Mouse (Mus musculus) intestine, embryonic 14.5 days (tissue): ENCODE measurements around the gene Cyp2w1. TPM values are rescaled to one million over a fixed set of nuclear protein-coding genes. Genes with fewer than 3 reads are reported as not detected.
"Not testable (repeated sequence)": the region's sequence is repeated elsewhere in the genome, so short reads cannot be mapped to it uniquely, and the experiment has no call there.

Experiments used
- ATAC-seq: fragments of 200-750 bp; cut with Nextera tagmentation; replicated peaks from 2 replicates; pipeline ENCODE4 v1.8.0; 2017; ENCODE audit warnings: low read depth, moderate number of reproducible peaks, moderate TSS enrichment, moderate library complexity; ENCODE audit not compliant: low FRiP score, low TSS enrichment
- DNase-seq: peaks from one replicate; pipeline ENCODE4 v3.0.0-alpha.2; 2018; ENCODE audit warnings: low spot score
- H3K27ac ChIP-seq: fragments of 300-500 bp; sonication (generic); 2 replicates; pipeline ENCODE4 v1.5.1; 2014; ENCODE audit warnings: low read depth, mild to moderate bottlenecking, control low read depth
- H3K27me3 ChIP-seq: fragments of 300-500 bp; sonication (generic); replicated peaks from 2 replicates; pipeline ENCODE4 v1.6.1; 2014; ENCODE audit warnings: low read length, control low read depth; ENCODE audit not compliant: control insufficient read depth, insufficient read depth
- H3K36me3 ChIP-seq: fragments of 300-500 bp; sonication (generic); 2 replicates; pipeline ENCODE4 v1.6.1; 2014; ENCODE audit warnings: low read length, control low read depth; ENCODE audit not compliant: control insufficient read depth, insufficient read depth
- H3K4me1 ChIP-seq: fragments of 300-500 bp; sonication (generic); replicated peaks from 2 replicates; pipeline ENCODE4 v1.6.1; 2014; ENCODE audit warnings: low read length, control low read depth, mixed read lengths; ENCODE audit not compliant: control insufficient read depth, insufficient read depth
- H3K4me2 ChIP-seq: fragments of 300-500 bp; sonication (generic); 2 replicates; pipeline ENCODE4 v1.6.1; 2014; ENCODE audit warnings: low read length
- H3K4me3 ChIP-seq: fragments of 300-500 bp; sonication (generic); 2 replicates; pipeline ENCODE4 v1.5.1; 2014; ENCODE audit warnings: low read depth, low read length, control low read depth, mixed read lengths
- H3K9ac ChIP-seq: fragments of 300-500 bp; sonication (generic); 2 replicates; pipeline ENCODE4 v1.6.1; 2014; ENCODE audit warnings: mild to moderate bottlenecking, low read length
- H3K9me3 ChIP-seq: fragments of 300-500 bp; sonication (generic); 2 replicates; pipeline ENCODE4 v1.6.1; 2016; ENCODE audit warnings: low read length, control low read depth; ENCODE audit not compliant: control insufficient read depth
- WGBS: fragments of 180-500 bp; shearing (Covaris S2); extraction: QIAGEN DNeasy Blood & Tissue Kit; methylation state at CpG from one replicate; pipeline ENCODE4 v1.1.7; 2014; 5-methylcytosine and 5-hydroxymethylcytosine counted together
- polyA plus RNA-seq: library from polyadenylated mRNA; unstranded; fragments of >200 nt; fragmentation: Nextera tagmentation; extraction: Ambion mirVana; gene quantifications from 2 replicates; pipeline ENCODE4 v1.2.1, GENCODE M21; 2014

The Cyp2w1 gene
- polyA plus RNA-seq, 1 experiment from 2014 or later, result 9.1 TPM

- no peaks in the 10 kb centered on the region for H3K36me3 ChIP-seq
- H3K27ac ChIP-seq, result peak overlapping the region; percentile 27
- no peak overlapping the region for H3K4me3 ChIP-seq
- no peak overlapping the region for H3K4me2 ChIP-seq
- DNase-seq (no peak), ATAC-seq (0 out of 2 replicates have a peak, but pooled peaks have one; percentile 15)
- no peaks in the 10 kb centered on the region for H3K27me3 ChIP-seq
- H3K9me3 ChIP-seq, result no peaks in the 10 kb centered on the region
- WGBS, result 60% methylated on average over 17 of the region's 17 CpGs
- no peak overlapping the region for H3K9ac ChIP-seq
- H3K4me1 ChIP-seq, result peaks cover 23% of the 10 kb centered on the region
Observed at GRCm38 (mm10) chr5:139388694-139389675, 36.6 kb downstream of the Cyp2w1 start.

DNA sequence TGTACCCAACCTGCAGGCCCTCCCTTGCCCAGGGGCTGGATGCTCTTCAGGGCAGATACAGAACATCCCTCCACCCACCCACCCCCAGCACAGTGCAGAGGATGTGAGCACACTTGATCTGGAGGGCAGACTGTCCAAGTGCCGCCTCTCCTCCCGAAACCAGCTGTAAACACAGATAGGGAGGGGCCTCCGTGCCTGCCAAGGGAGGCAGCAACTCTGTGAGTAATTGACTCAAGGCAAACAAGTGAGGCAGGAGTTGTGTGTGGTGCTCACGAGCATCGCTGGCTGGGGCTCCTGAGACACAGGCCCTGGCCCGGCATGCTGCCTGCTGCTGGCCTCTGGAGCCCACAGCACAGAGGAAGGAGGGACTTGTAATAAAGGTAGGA is 37.3 kb downstream of the Cyp2w1 start:
- no peak for DNase-seq
- peaks cover 19% of the 10 kb centered on the region for H3K4me1 ChIP-seq
- H3K4me2 ChIP-seq, result no peak overlapping the region
- H3K4me3 ChIP-seq, result no peak overlapping the region
- H3K27ac ChIP-seq, result peak overlapping the region; percentile 27
- H3K9me3 ChIP-seq, result no peaks in the 10 kb centered on the region
- no peaks in the 10 kb centered on the region for H3K27me3 ChIP-seq
- no peak overlapping the region for H3K9ac ChIP-seq
- H3K36me3 ChIP-seq, result no peaks in the 10 kb centered on the region
- 9% methylated on average over 6 of the region's 6 CpGs for WGBS
- ATAC-seq, result peak; percentile 49

DNA sequence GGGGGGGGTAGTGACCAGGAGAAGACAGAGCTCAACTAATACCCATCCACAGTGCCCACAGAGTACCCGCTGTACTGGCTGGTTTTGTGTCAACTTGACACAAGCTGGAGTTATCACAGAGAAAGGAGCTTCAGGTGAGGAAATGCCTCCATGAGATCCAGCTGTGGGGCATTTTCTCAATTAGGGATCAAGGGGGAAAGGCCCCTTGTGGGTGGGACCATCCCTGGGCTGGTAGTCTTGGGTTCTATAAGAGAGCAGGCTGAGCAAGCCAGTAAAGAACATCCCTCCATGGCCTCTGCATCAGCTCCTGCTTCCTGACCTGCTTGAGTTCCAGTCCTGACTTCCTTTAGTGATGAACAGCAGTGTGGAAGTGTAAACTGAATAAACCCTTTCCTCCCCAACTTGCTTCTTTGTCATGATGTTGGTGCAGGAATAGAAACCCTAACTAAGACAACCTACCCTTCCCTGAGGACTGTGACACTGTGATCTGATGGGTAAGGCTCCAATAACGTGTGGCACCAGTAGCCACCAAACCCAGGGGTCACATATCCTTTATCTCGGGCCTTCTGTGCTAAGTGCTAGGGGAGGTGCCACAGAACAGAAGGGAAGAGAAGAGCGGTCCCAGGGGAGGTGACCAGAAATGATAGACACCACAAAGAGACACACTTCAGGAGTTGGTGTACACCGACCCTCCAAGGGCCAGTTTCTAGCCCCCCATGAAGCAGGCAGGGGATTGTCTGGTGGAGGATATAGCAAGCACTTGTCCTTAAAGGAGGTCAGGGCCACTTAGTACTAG is 38.1 kb downstream of the Cyp2w1 start:
- not testable (repeated sequence) for H3K4me3 ChIP-seq, DNase-seq, H3K4me2 ChIP-seq, H3K36me3 ChIP-seq, H3K27ac ChIP-seq, H3K9ac ChIP-seq, H3K9me3 ChIP-seq, H3K27me3 ChIP-seq, ATAC-seq
- H3K4me1 ChIP-seq, result peaks cover 19% of the 10 kb centered on the region
- 78% methylated on average over 5 of the region's 5 CpGs for whole genome bisulfite sequencing

- Histone ChIP-seq H3K9ac (no peak overlapping the region), H3K4me1 (peaks cover 19% of the 10 kb centered on the region), H3K27me3 (no peaks in the 10 kb centered on the region), H3K9me3 (no peaks in the 10 kb centered on the region), H3K36me3 (no peaks in the 10 kb centered on the region), H3K27ac (no peak overlapping the region), H3K4me2 (no peak overlapping the region), H3K4me3 (no peak overlapping the region)
- ATAC-seq (no peak), DNase-seq (no peak)
- 83% methylated on average over 11 of the region's 11 CpGs for WGBS
Observed at GRCm38 (mm10) chr5:139391309-139391990, 39.0 kb downstream of the Cyp2w1 start.

GRCm38 (mm10) chr5:139392219-139393196 is 40.1 kb downstream of the Cyp2w1 start:
- 92% methylated on average over 37 of the region's 37 CpGs for WGBS
- no peaks in the 10 kb centered on the region for H3K36me3 ChIP-seq
- no peak overlapping the region for H3K9ac ChIP-seq
- H3K4me1 ChIP-seq, result peaks cover 19% of the 10 kb centered on the region
- H3K4me3 ChIP-seq, result no peak overlapping the region
- H3K27me3 ChIP-seq, result no peaks in the 10 kb centered on the region
- no peak overlapping the region for H3K27ac ChIP-seq
- no peak for ATAC-seq
- no peak for DNase-seq
- no peak overlapping the region for H3K4me2 ChIP-seq
- no peaks in the 10 kb centered on the region for H3K9me3 ChIP-seq

GRCm38 (mm10) chr5:139393197-139393588 is 40.8 kb downstream of the Cyp2w1 start:
- peaks cover 16% of the 10 kb centered on the region for H3K4me1 ChIP-seq
- no peaks in the 10 kb centered on the region for H3K27me3 ChIP-seq
- H3K36me3 ChIP-seq, result no peaks in the 10 kb centered on the region
- H3K9ac ChIP-seq, result no peak overlapping the region
- no peak overlapping the region for H3K4me3 ChIP-seq
- no peak overlapping the region for H3K27ac ChIP-seq
- H3K9me3 ChIP-seq, result no peaks in the 10 kb centered on the region
- ATAC-seq (no peak), DNase-seq (no peak)
- H3K4me2 ChIP-seq, result no peak overlapping the region
- 92% methylated on average over 16 of the region's 16 CpGs for WGBS

DNA sequence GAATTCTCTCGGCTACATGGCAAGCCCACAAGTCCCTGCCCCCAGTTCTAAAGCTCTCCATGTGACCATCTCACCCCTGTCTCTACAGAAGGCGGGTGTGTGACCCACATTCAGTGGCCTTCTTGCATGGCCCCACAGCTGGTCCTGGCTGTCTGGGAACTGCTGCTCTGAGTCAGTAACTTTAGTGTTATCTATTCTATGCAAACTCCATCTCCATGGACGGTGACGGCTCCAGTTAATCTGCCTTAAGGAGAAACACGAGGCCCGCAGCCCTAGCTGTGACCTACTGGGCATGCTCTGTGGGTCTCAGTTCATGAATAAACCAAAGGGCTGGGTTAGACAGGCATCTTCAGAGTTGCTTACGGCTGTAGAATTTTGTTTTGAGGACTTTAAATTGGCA is 42.0 kb downstream of the Cyp2w1 start:
- H3K27ac ChIP-seq, result no peak overlapping the region
- WGBS, result 70% methylated on average over 7 of the region's 7 CpGs
- H3K4me2 ChIP-seq, result no peak overlapping the region

More for the DNA sequence above, 42.0 kb downstream of the Cyp2w1 start:
- ATAC-seq (no peak), DNase-seq (no peak)
- no peaks in the 10 kb centered on the region for H3K9me3 ChIP-seq
- H3K4me3 ChIP-seq, result no peak overlapping the region
- no peaks in the 10 kb centered on the region for H3K36me3 ChIP-seq
- peaks cover 8% of the 10 kb centered on the region for H3K4me1 ChIP-seq
- no peaks in the 10 kb centered on the region for H3K27me3 ChIP-seq
- H3K9ac ChIP-seq, result no peak overlapping the region
